Mouse (Mus musculus) limb, embryonic 12.5 days (tissue): ENCODE data around the gene Gm3625. TPM values are rescaled to one million over a fixed set of nuclear protein-coding genes. Genes with fewer than 3 reads are reported as not detected.

ENCODE experiments used
- ATAC-seq: fragments of 200-750 bp; cut with Nextera tagmentation; 2 replicates; pipeline ENCODE4 v1.8.0; 2017; ENCODE audit warnings: low read depth, moderate TSS enrichment; ENCODE audit not compliant: insufficient number of reproducible peaks, insufficient read depth, low FRiP score, low TSS enrichment
- H3K27ac ChIP-seq: fragments of 300-500 bp; sonication (generic); 2 replicates; pipeline ENCODE4 v1.5.1; 2016; ENCODE audit warnings: mild to moderate bottlenecking, moderate library complexity
- H3K27me3 ChIP-seq: fragments of 300-500 bp; sonication (generic); 2 replicates; pipeline ENCODE4 v1.6.1; 2016; ENCODE audit warnings: mild to moderate bottlenecking, moderate library complexity
- H3K36me3 ChIP-seq: fragments of 300-500 bp; sonication (generic); 2 replicates; pipeline ENCODE4 v1.6.1; 2016; ENCODE audit warnings: mild to moderate bottlenecking, moderate library complexity
- H3K4me1 ChIP-seq: fragments of 300-500 bp; sonication (generic); replicated peaks from 2 replicates; pipeline ENCODE4 v1.6.1; 2016
- H3K4me2 ChIP-seq: fragments of 300-500 bp; sonication (generic); 2 replicates; pipeline ENCODE4 v1.6.1; 2016; ENCODE audit warnings: mild to moderate bottlenecking, moderate library complexity
- H3K4me3 ChIP-seq: fragments of 300-500 bp; sonication (generic); replicated peaks from 2 replicates; pipeline ENCODE4 v1.5.1; 2016; ENCODE audit warnings: mild to moderate bottlenecking
- H3K9ac ChIP-seq: fragments of 300-500 bp; sonication (generic); replicated peaks from 2 replicates; pipeline ENCODE4 v1.6.1; 2016; ENCODE audit warnings: mild to moderate bottlenecking, moderate library complexity
- H3K9me3 ChIP-seq: fragments of 300-500 bp; sonication (generic); 2 replicates; pipeline ENCODE4 v1.6.1; 2016; ENCODE audit warnings: mild to moderate bottlenecking, moderate library complexity
- WGBS: fragments of 180-500 bp; shearing (Covaris S2); methylation state at CpG from one replicate; pipeline ENCODE4 v1.1.7; 2016; 5-methylcytosine and 5-hydroxymethylcytosine counted together
- polyA plus RNA-seq: library from polyadenylated mRNA; unstranded; fragments of >200 nt; fragmentation: Nextera tagmentation; extraction: Ambion mirVana; gene quantifications from 2 replicates; pipeline ENCODE4 v1.2.1, GENCODE M21; 2016

Gene Gm3625
- polyA plus RNA-seq, 1 experiment from 2014 or later, result not detected

- ATAC-seq, result peak; percentile 69
- Histone ChIP-seq H3K4me2 (peak overlapping the region; percentile 69), H3K27me3 (peaks cover 4% of the 10 kb centered on the region; the same call in 1 of the 2 replicates), H3K9ac (peak overlapping the region; percentile 81), H3K36me3 (no peaks in the 10 kb centered on the region), H3K9me3 (no peaks in the 10 kb centered on the region), H3K27ac (peak overlapping the region; percentile 76), H3K4me1 (peaks cover 6% of the 10 kb centered on the region), H3K4me3 (peak overlapping the region; percentile 94)
- WGBS, result 1% methylated on average over 71 of the region's 80 CpGs
Measured at GRCm38 (mm10) chr12:4593166-4593929, 621 bp upstream of the Gm3625 start.

GRCm38 (mm10) chr12:4592025-4592424, 702 bp downstream of the Gm3625 start:
- Histone ChIP-seq H3K4me2 (peak overlapping the region; percentile 69), H3K36me3 (no peaks in the 10 kb centered on the region), H3K27ac (no peak overlapping the region), H3K27me3 (peaks cover 4% of the 10 kb centered on the region; the same call in 1 of the 2 replicates), H3K4me3 (peak overlapping the region; percentile 94), H3K4me1 (peaks cover 6% of the 10 kb centered on the region), H3K9ac (no peak overlapping the region), H3K9me3 (no peaks in the 10 kb centered on the region)
- no peak for ATAC-seq
- WGBS, result 77% methylated on average over 6 of the region's 6 CpGs

GRCm38 (mm10) chr12:4588603-4589002, 4.1 kb downstream of the Gm3625 start:
- H3K27ac ChIP-seq, result no peak overlapping the region
- H3K4me2 ChIP-seq, result no peak overlapping the region
- no peaks in the 10 kb centered on the region for H3K36me3 ChIP-seq
- peaks cover 4% of the 10 kb centered on the region; the same call in 1 of the 2 replicates for H3K27me3 ChIP-seq
- H3K9me3 ChIP-seq, result no peaks in the 10 kb centered on the region
- no peak overlapping the region for H3K4me3 ChIP-seq
- H3K9ac ChIP-seq, result no peak overlapping the region
- no peak for ATAC-seq
- WGBS, result 93% methylated on average over 3 of the region's 3 CpGs
- peaks cover 1% of the 10 kb centered on the region for H3K4me1 ChIP-seq

GRCm38 (mm10) chr12:4587846-4588245, 4.9 kb downstream of the Gm3625 start:
- peaks cover 4% of the 10 kb centered on the region; the same call in 1 of the 2 replicates for H3K27me3 ChIP-seq
- no peak overlapping the region for H3K27ac ChIP-seq
- no peaks in the 10 kb centered on the region; the same call in 1 of the 2 replicates for H3K4me1 ChIP-seq
- no peak overlapping the region for H3K4me2 ChIP-seq
- no peak overlapping the region for H3K4me3 ChIP-seq
- no peaks in the 10 kb centered on the region for H3K9me3 ChIP-seq
- no peak for ATAC-seq
- no peak overlapping the region for H3K9ac ChIP-seq
- H3K36me3 ChIP-seq, result no peaks in the 10 kb centered on the region
- WGBS, result 75% methylated on average over 2 of the region's 2 CpGs

- no peaks in the 10 kb centered on the region for H3K27me3 ChIP-seq
- H3K9ac ChIP-seq, result no peak overlapping the region
- ATAC-seq, result no peak; the same call in 1 of the 2 replicates
- no peaks in the 10 kb centered on the region for H3K4me1 ChIP-seq
- no peak overlapping the region for H3K27ac ChIP-seq
- no peak overlapping the region for H3K4me2 ChIP-seq
- H3K9me3 ChIP-seq, result no peaks in the 10 kb centered on the region
- H3K36me3 ChIP-seq, result no peaks in the 10 kb centered on the region
- H3K4me3 ChIP-seq, result no peak overlapping the region
Measured at GRCm38 (mm10) chr12:4582326-4582725, 10.4 kb downstream of the Gm3625 start.

GRCm38 (mm10) chr12:4574065-4574464, 18.7 kb downstream of the Gm3625 start:
- Histone ChIP-seq H3K4me2 (no peak overlapping the region), H3K36me3 (no peaks in the 10 kb centered on the region), H3K27me3 (no peaks in the 10 kb centered on the region), H3K4me1 (no peaks in the 10 kb centered on the region), H3K4me3 (no peak overlapping the region), H3K27ac (no peak overlapping the region), H3K9ac (no peak overlapping the region), H3K9me3 (no peaks in the 10 kb centered on the region)
- no peak for ATAC-seq
- 73% methylated on average over 4 of the region's 4 CpGs for WGBS

GRCm38 (mm10) chr12:4571864-4572263, 20.9 kb downstream of the Gm3625 start:
- WGBS, result 34% methylated on average over 5 of the region's 5 CpGs
- no peaks in the 10 kb centered on the region for H3K36me3 ChIP-seq
- no peak overlapping the region for H3K4me3 ChIP-seq
- H3K4me2 ChIP-seq, result no peak overlapping the region
- no peaks in the 10 kb centered on the region for H3K9me3 ChIP-seq
- no peak for ATAC-seq
- no peak overlapping the region for H3K27ac ChIP-seq
- H3K4me1 ChIP-seq, result no peaks in the 10 kb centered on the region
- no peak overlapping the region for H3K9ac ChIP-seq
- H3K27me3 ChIP-seq, result no peaks in the 10 kb centered on the region

GRCm38 (mm10) chr12:4558475-4559279, 34.0 kb downstream of the Gm3625 start:
- no peaks in the 10 kb centered on the region for H3K36me3 ChIP-seq
- H3K4me1 ChIP-seq, result peaks cover 5% of the 10 kb centered on the region; the same call in 1 of the 2 replicates
- H3K27me3 ChIP-seq, result no peaks in the 10 kb centered on the region
- no peak overlapping the region for H3K4me3 ChIP-seq
- no peak for ATAC-seq
- WGBS, result 78% methylated on average over 9 of the region's 9 CpGs
- H3K4me2 ChIP-seq, result no peak overlapping the region
- H3K9ac ChIP-seq, result no peak overlapping the region
- H3K27ac ChIP-seq, result no peak overlapping the region
- H3K9me3 ChIP-seq, result 0 out of 2 replicates have a peak, but pooled peaks cover 4% of the 10 kb centered on the region

GRCm38 (mm10) chr12:4558013-4558412, 34.7 kb downstream of the Gm3625 start:
- H3K9ac ChIP-seq, result no peak overlapping the region
- no peak overlapping the region for H3K4me3 ChIP-seq
- 88% methylated on average over 3 of the region's 3 CpGs for WGBS
- ATAC-seq, result no peak
- H3K36me3 ChIP-seq, result no peaks in the 10 kb centered on the region
- H3K27me3 ChIP-seq, result no peaks in the 10 kb centered on the region
- 0 out of 2 replicates have a peak, but pooled peaks cover 4% of the 10 kb centered on the region for H3K9me3 ChIP-seq
- H3K4me2 ChIP-seq, result no peak overlapping the region
- peaks cover 5% of the 10 kb centered on the region; the same call in 1 of the 2 replicates for H3K4me1 ChIP-seq
- no peak overlapping the region for H3K27ac ChIP-seq

- Histone ChIP-seq H3K27ac (no peak overlapping the region), H3K4me3 (no peak overlapping the region), H3K9ac (no peak overlapping the region), H3K4me2 (no peak overlapping the region), H3K36me3 (no peaks in the 10 kb centered on the region), H3K27me3 (no peaks in the 10 kb centered on the region), H3K9me3 (0 out of 2 replicates have a peak, but pooled peaks cover 4% of the 10 kb centered on the region), H3K4me1 (peaks cover 5% of the 10 kb centered on the region; the same call in 1 of the 2 replicates)
- WGBS, result 67% methylated on average over 3 of the region's 3 CpGs
- no peak for ATAC-seq
Measured at GRCm38 (mm10) chr12:4557436-4557835, 35.3 kb downstream of the Gm3625 start.

GRCm38 (mm10) chr12:4556891-4557290, 35.8 kb downstream of the Gm3625 start:
- no peaks in the 10 kb centered on the region for H3K36me3 ChIP-seq
- H3K27ac ChIP-seq, result no peak overlapping the region
- H3K27me3 ChIP-seq, result no peaks in the 10 kb centered on the region
- no peak overlapping the region for H3K4me2 ChIP-seq
- H3K4me1 ChIP-seq, result peaks cover 5% of the 10 kb centered on the region; the same call in 1 of the 2 replicates
- no peak for ATAC-seq
- H3K9ac ChIP-seq, result no peak overlapping the region
- H3K4me3 ChIP-seq, result no peak overlapping the region
- 0 out of 2 replicates have a peak, but pooled peaks cover 4% of the 10 kb centered on the region for H3K9me3 ChIP-seq
- 88% methylated on average over 9 of the region's 9 CpGs for WGBS
